Mouse (Mus musculus) embryonic facial prominence, embryonic 12.5 days (tissue): Measurements from ENCODE around the gene Adi1. TPM values are rescaled to one million over a fixed set of nuclear protein-coding genes. Genes with fewer than 3 reads are reported as not detected.

Source experiments
- ATAC-seq: fragments of 200-750 bp; cut with Nextera tagmentation; 2 replicates; pipeline ENCODE4 v1.8.0; 2017; ENCODE audit not compliant: insufficient number of reproducible peaks, insufficient read depth, low FRiP score, low TSS enrichment
- H3K27ac ChIP-seq: fragments of 300-500 bp; sonication (generic); 2 replicates; pipeline ENCODE4 v1.5.1; 2016; ENCODE audit warnings: mild to moderate bottlenecking
- H3K27me3 ChIP-seq: fragments of 300-500 bp; sonication (generic); 2 replicates; pipeline ENCODE4 v1.6.1; 2016; ENCODE audit warnings: mild to moderate bottlenecking, moderate library complexity
- H3K36me3 ChIP-seq: fragments of 300-500 bp; sonication (generic); 2 replicates; pipeline ENCODE4 v1.6.1; 2016; ENCODE audit warnings: mild to moderate bottlenecking
- H3K4me1 ChIP-seq: fragments of 300-500 bp; sonication (generic); 2 replicates; pipeline ENCODE4 v1.6.1; 2016
- H3K4me2 ChIP-seq: fragments of 300-500 bp; sonication (generic); replicated peaks from 2 replicates; pipeline ENCODE4 v1.6.1; 2016; ENCODE audit warnings: mild to moderate bottlenecking, moderate library complexity
- H3K4me3 ChIP-seq: fragments of 300-500 bp; sonication (generic); 2 replicates; pipeline ENCODE4 v1.5.1; 2016; ENCODE audit warnings: mild to moderate bottlenecking
- H3K9ac ChIP-seq: fragments of 300-500 bp; sonication (generic); 2 replicates; pipeline ENCODE4 v1.6.1; 2016; ENCODE audit warnings: mild to moderate bottlenecking, moderate library complexity
- H3K9me3 ChIP-seq: fragments of 300-500 bp; sonication (generic); 2 replicates; pipeline ENCODE4 v1.6.1; 2016; ENCODE audit warnings: mild to moderate bottlenecking, moderate library complexity
- WGBS: fragments of 180-500 bp; shearing (Covaris S2); methylation state at CpG from one replicate; pipeline ENCODE4 v1.1.7; 2016; 5-methylcytosine and 5-hydroxymethylcytosine counted together
- polyA plus RNA-seq: library from polyadenylated mRNA; unstranded; fragments of >200 nt; fragmentation: Nextera tagmentation; extraction: Ambion mirVana; gene quantifications from 2 replicates; pipeline ENCODE4 v1.2.1, GENCODE M21; 2016

The Adi1 gene
- polyA plus RNA-seq, 1 experiment from 2014 or later: 66.1 TPM

DNA sequence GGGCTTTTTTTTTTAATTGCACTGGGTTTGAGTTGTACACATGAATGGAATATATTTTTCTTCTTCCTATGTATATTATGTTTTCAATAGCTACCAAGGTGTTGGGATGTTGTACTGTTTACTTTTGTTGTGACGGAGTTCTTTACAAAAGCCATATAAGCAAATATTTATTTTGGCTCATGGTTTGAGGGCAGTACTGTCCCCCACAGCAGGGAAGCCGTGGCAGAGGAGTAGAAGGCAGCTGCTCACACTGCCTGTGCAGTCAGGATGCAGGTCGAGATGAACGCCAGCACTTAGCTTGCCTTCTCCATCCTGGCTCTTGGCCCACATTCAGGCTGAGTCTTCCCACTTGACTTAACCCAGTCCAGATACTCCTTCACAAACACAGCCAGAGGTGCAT, 8.3 kb upstream of the Adi1 start:
- H3K4me3 ChIP-seq: no peak overlapping the region
- H3K9ac ChIP-seq: no peak overlapping the region
- no peaks in the 10 kb centered on the region; the same call in 1 of the 2 replicates for H3K36me3 ChIP-seq
- no peak overlapping the region for H3K4me2 ChIP-seq
- 0 out of 2 replicates have a peak, but pooled peaks cover 10% of the 10 kb centered on the region for H3K4me1 ChIP-seq
- WGBS: 73% methylated on average over 4 of the region's 4 CpGs
- ATAC-seq: no peak
- H3K27ac ChIP-seq: no peak overlapping the region
- no peaks in the 10 kb centered on the region for H3K9me3 ChIP-seq
- no peaks in the 10 kb centered on the region for H3K27me3 ChIP-seq

DNA sequence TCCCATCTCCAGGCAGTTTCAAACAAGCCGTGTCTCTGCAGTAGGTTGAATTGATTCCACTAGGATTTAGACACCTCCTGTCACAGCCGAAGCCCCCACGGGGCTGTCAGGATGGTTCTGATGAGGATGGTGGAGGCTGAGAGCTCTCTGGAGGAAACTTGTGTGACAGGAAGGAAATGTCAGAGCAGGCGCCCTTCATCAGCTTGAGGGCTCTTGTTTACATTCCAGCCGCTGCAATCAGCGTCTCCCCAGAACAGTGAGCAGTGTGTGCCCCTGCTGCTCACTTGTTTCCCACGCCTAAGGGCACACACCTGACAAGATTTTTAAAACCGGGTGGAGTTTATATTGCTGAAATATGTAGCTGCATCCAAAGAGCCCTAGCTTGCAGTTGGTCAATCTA, 7.7 kb upstream of the Adi1 start:
- Histone ChIP-seq H3K4me3 (no peak overlapping the region), H3K9me3 (no peaks in the 10 kb centered on the region), H3K9ac (no peak overlapping the region), H3K36me3 (no peaks in the 10 kb centered on the region; the same call in 1 of the 2 replicates), H3K4me2 (no peak overlapping the region), H3K4me1 (0 out of 2 replicates have a peak, but pooled peaks cover 10% of the 10 kb centered on the region), H3K27me3 (no peaks in the 10 kb centered on the region), H3K27ac (no peak overlapping the region)
- 26% methylated on average over 8 of the region's 8 CpGs for WGBS
- ATAC-seq: no peak

DNA sequence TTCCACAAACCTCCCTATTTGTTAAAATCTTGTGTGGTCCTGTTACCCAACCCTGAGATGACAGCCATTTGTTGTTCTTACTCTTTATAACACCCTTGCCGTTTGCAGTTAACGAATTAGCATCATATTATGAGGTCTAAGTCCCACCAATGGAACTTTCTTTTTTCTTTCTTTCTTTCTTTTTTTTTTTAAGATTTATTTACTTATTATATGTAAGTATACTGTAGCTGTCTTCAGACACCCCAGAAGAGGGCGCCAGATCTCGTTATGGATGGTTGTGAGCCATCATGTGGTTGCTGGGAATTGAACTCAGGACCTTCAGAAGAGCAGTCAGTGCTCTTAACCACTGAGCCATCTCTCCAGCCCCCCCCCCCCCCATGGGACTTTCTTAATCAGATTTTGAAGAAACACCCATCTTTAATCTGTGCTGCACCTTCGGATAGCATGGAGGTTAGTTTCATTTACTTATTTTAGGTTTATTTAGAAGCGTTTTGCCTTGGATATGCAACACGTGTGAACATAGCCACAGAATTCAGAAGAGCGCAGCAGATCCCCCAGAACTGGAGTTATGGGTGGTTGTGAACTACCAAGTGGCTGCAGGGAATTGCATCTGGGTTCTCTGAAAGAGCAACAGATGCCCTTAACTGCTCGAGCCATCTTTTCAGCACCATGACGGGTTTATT, 852 bp upstream of the Adi1 start:
- no peak overlapping the region for H3K9ac ChIP-seq
- peak overlapping the region; percentile 95; the same call in 1 of the 2 replicates for H3K27ac ChIP-seq
- WGBS: 85% methylated on average over 10 of the region's 10 CpGs
- ATAC-seq: no peak
- H3K4me3 ChIP-seq: peak overlapping the region; percentile 52; the same call in 1 of the 2 replicates
- peak overlapping the region; percentile 60; the same call in 1 of the 2 replicates for H3K4me2 ChIP-seq
- H3K9me3 ChIP-seq: no peaks in the 10 kb centered on the region
- peaks cover 7% of the 10 kb centered on the region; the same call in 1 of the 2 replicates for H3K36me3 ChIP-seq
- no peaks in the 10 kb centered on the region for H3K27me3 ChIP-seq
- H3K4me1 ChIP-seq: 0 out of 2 replicates have a peak, but pooled peaks cover 9% of the 10 kb centered on the region

DNA sequence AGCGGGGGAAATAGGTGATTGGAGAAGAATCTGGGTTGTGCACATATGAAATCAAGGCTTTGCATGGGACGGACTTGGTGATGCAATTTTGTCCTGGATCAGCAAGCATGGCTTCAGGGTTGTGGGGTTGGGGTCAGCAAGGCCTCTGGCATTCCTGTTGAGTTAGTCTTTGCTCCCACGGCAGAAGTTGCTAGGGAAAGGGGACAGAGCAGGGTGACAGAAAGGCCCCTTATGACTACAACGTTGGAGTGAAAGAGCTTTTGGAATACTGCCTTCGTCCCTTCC, 836 bp downstream of the Adi1 start:
- ATAC-seq: 0 out of 2 replicates have a peak, but pooled peaks have one; percentile 31
- WGBS: 64% methylated on average over 5 of the region's 5 CpGs
- H3K4me2 ChIP-seq: peak overlapping the region; percentile 60
- H3K27ac ChIP-seq: peak overlapping the region; percentile 95
- peak overlapping the region; percentile 65 for H3K9ac ChIP-seq
- H3K9me3 ChIP-seq: no peaks in the 10 kb centered on the region
- 0 out of 2 replicates have a peak, but pooled peaks cover 9% of the 10 kb centered on the region for H3K4me1 ChIP-seq
- peaks cover 18% of the 10 kb centered on the region; the same call in 1 of the 2 replicates for H3K36me3 ChIP-seq
- no peaks in the 10 kb centered on the region for H3K27me3 ChIP-seq
- H3K4me3 ChIP-seq: peak overlapping the region; percentile 52

DNA sequence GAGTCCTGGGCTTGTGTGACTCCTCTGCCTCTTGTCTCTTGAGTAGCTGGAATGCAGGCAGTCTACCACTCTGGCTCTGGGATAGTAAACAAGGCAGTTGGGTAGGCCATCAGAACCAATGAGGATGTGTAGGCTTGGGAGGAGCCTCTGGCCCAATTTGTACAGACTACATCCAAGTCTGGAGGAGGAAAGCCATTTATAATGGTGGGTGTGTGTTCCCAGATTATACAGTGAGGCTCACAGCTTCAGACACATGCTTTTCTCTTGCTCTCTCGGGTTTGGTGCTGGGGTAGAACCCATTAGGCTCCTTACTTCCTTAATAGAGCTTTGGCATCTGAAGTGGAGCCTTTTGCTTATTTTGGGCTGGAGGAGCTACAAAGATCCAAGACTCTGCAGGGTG, 9.6 kb downstream of the Adi1 start:
- no peak overlapping the region for H3K9ac ChIP-seq
- H3K36me3 ChIP-seq: peaks cover 24% of the 10 kb centered on the region
- no peak overlapping the region for H3K4me2 ChIP-seq
- H3K9me3 ChIP-seq: no peaks in the 10 kb centered on the region
- H3K4me3 ChIP-seq: no peak overlapping the region
- no peak for ATAC-seq
- H3K4me1 ChIP-seq: no peaks in the 10 kb centered on the region
- H3K27me3 ChIP-seq: no peaks in the 10 kb centered on the region
- H3K27ac ChIP-seq: no peak overlapping the region
- WGBS: 90% methylated on average over 1 of the region's 1 CpGs

DNA sequence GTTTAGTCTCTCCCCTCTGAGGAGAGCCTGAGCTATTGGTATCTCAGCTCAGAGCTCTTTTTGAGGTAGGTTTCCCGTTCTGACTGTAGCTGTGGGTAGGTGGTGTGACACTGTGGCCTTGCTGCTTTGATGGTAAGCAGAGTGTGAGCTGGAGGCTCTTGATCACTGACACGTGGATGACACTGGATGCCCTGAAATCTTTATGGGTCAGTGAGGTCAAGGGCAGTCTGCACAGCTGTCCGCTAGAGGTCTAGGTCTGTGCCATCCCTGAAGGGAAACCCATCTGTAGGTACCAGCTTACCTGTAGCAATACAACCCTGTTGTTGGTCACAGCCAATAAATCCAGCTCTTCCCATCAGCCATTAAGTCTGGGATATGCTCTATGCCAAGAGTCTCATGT, 10.7 kb downstream of the Adi1 start:
- H3K36me3 ChIP-seq: peaks cover 23% of the 10 kb centered on the region

DNA sequence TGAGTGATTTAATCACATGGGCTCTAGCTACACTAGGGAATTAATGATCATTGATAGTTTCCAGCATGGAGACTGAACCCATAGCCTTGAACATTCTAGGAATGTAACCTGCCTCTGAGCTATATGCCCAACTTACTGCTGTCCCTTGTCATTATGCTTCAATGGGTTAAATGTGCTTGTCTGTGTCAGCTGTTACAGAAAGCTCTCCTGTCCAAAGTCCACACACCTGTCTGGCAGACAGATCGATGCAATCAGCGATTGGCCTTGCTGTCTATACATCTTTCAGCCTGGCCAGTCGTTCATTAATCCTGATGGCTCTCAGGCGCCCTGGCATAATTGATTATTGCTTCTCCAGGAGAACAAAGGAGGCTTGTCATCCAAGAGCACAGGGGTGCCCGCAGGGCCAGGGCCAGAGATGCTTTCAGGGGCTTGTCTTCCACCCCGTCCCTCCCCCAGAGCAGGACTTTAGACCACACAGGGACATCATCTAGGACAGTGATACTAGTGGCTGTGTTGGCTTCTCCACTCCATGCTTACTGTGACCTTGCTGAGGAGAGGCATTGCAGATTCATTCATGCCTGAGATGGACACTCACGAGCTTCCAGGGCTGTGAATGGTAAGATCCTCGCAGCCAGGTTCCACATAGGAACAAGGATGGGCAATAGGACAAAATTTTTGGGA, 11.3 kb downstream of the Adi1 start:
- ATAC-seq: no peak
- Histone ChIP-seq H3K4me1 (no peaks in the 10 kb centered on the region), H3K4me2 (no peak overlapping the region), H3K27me3 (no peaks in the 10 kb centered on the region), H3K9me3 (no peaks in the 10 kb centered on the region), H3K4me3 (no peak overlapping the region), H3K36me3 (peaks cover 26% of the 10 kb centered on the region), H3K27ac (no peak overlapping the region), H3K9ac (no peak overlapping the region)
- WGBS: 47% methylated on average over 8 of the region's 8 CpGs

More for the DNA sequence above, 10.7 kb downstream of the Adi1 start:
- no peak overlapping the region for H3K4me2 ChIP-seq
- H3K4me1 ChIP-seq: no peaks in the 10 kb centered on the region
- no peak overlapping the region for H3K9ac ChIP-seq
- H3K4me3 ChIP-seq: no peak overlapping the region
- no peak for ATAC-seq
- no peaks in the 10 kb centered on the region for H3K9me3 ChIP-seq
- no peaks in the 10 kb centered on the region for H3K27me3 ChIP-seq
- H3K27ac ChIP-seq: no peak overlapping the region
- WGBS: 60% methylated on average over 3 of the region's 3 CpGs

DNA sequence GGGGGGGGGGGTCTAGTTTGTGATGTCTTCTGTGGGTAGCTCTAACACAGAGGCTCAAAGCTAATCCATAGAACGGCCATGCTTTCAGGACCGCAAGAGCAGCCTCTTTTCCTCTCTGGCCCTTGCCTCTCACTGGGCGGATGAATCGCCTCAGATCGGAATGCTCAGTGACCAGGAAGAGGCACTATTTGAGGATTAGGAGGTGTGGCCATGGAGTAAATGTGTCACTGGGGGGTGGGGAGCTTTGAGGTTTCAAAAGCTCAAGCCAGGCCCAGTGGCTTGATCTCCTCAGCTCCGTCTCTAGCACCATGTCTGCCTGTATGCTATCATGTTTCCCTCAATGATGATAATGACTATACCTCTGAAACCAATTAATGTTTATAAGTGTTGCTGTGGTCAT, 14.0 kb downstream of the Adi1 start:
- 83% methylated on average over 6 of the region's 6 CpGs for WGBS
- Histone ChIP-seq H3K27ac (no peak overlapping the region), H3K9ac (no peak overlapping the region), H3K9me3 (no peaks in the 10 kb centered on the region), H3K27me3 (no peaks in the 10 kb centered on the region), H3K36me3 (peaks cover 35% of the 10 kb centered on the region), H3K4me1 (no peaks in the 10 kb centered on the region), H3K4me3 (no peak overlapping the region), H3K4me2 (no peak overlapping the region)
- no peak for ATAC-seq

DNA sequence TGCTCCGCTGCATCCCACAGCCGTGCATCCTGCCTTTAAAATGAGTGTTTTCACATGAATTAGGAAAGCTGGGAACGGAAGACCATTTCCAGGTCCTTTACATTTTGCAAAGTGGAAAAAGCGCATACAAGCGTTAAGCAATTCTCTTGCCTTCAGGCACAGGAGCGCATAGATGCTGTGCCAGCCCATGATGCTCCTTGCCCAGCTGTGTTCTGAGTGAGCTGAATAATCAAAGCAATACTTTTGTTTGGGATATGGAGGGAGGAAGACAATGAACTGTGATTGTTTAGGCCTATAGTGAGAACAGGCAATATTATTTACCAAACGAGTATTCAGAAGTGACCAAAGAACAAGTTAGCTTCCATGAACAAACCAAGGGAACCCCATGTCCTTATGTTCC, 15.7 kb downstream of the Adi1 start:
- H3K36me3 ChIP-seq: peaks cover 49% of the 10 kb centered on the region
- H3K9me3 ChIP-seq: no peaks in the 10 kb centered on the region
- H3K9ac ChIP-seq: no peak overlapping the region
- H3K4me3 ChIP-seq: no peak overlapping the region
- H3K27me3 ChIP-seq: no peaks in the 10 kb centered on the region
- H3K4me2 ChIP-seq: no peak overlapping the region
- WGBS: 93% methylated on average over 7 of the region's 7 CpGs
- no peak for ATAC-seq
- no peak overlapping the region for H3K27ac ChIP-seq
- no peaks in the 10 kb centered on the region for H3K4me1 ChIP-seq

DNA sequence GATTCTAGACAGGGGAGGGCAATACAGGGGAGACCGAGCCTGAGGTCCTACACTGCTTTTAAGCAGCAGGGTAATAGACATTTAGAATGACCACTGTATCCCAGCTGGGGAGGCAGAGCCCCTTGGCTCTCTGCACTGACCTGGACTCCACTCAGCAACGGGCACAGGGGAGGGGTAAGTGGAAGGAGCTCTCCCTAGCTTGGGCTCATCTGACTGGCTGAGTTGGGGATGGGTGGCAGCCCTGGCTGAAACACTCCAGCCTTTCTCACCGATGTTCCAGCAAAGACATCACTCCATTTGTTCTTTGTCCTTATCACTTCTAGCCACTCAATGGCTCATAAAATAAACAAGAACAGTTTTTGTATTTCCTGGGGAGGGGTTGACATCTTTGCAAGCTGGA, 18.7 kb downstream of the Adi1 start:
- WGBS: 79% methylated on average over 3 of the region's 3 CpGs
- H3K27ac ChIP-seq: no peak overlapping the region
- H3K9ac ChIP-seq: no peak overlapping the region
- peaks cover 58% of the 10 kb centered on the region for H3K36me3 ChIP-seq
- H3K27me3 ChIP-seq: no peaks in the 10 kb centered on the region
- no peak overlapping the region for H3K4me3 ChIP-seq
- no peaks in the 10 kb centered on the region for H3K4me1 ChIP-seq
- H3K9me3 ChIP-seq: no peaks in the 10 kb centered on the region
- ATAC-seq: no peak
- no peak overlapping the region for H3K4me2 ChIP-seq

DNA sequence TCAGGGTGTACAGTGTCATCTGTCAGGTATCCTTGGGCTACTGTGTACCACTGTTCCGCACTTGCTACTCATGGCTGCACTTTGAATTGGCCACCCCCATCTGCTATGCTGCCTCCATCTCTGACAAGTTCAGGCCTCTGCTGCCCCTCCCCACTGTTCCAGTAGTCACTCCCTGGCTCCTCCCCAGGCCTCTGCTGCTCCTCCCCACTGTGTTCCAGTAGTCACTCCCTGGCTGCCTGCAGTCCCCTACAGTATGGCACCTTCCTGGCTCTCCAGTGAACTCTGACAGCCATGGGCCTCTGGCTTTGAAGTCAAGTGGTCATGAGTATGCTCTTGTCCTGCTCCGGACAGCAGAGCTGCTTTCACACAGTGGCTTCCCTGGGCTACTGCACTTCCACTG, 19.2 kb downstream of the Adi1 start:
- Histone ChIP-seq H3K36me3 (peaks cover 54% of the 10 kb centered on the region), H3K4me3 (no peak overlapping the region), H3K27me3 (no peaks in the 10 kb centered on the region), H3K27ac (no peak overlapping the region), H3K4me2 (no peak overlapping the region), H3K9ac (no peak overlapping the region), H3K9me3 (no peaks in the 10 kb centered on the region), H3K4me1 (no peaks in the 10 kb centered on the region)
- 81% methylated on average over 2 of the region's 2 CpGs for WGBS
- no peak for ATAC-seq

DNA sequence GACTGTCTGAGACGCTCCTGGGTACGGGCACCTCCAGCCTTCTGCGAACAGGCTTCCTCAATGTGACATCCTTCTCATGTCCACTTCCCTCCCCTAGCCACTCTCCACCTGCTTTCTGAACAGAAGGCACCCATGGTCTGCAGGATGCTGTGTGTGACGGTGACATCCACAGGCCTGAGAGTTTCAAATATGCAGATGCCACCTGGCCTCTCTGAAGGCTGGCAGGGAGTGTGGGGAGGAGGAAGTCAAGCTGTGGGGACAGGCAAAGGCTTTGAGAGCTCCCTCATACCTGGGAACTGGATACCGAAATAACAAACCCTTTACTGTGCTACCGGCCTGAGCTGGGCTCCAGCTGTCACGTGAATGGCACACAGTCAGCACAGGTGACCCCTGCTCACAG, 19.7 kb downstream of the Adi1 start:
- H3K27me3 ChIP-seq: no peaks in the 10 kb centered on the region
- no peak overlapping the region for H3K27ac ChIP-seq
- no peaks in the 10 kb centered on the region for H3K4me1 ChIP-seq
- no peaks in the 10 kb centered on the region for H3K9me3 ChIP-seq
- ATAC-seq: no peak
- 88% methylated on average over 7 of the region's 7 CpGs for WGBS
- H3K36me3 ChIP-seq: peaks cover 49% of the 10 kb centered on the region
- no peak overlapping the region for H3K9ac ChIP-seq
- no peak overlapping the region for H3K4me3 ChIP-seq
- no peak overlapping the region for H3K4me2 ChIP-seq
